Mouse (Mus musculus) limb, embryonic 12.5 days (tissue): ENCODE measurements at regions not wholly inside any gene's neighbourhood (a gene's known extent, or its start where the extent isn't known, plus 50 kb on each side); places are given as distances from the start of the nearest gene placed in this dataset.
A peak's percentile ranks its signal among the peaks of the same experiment; 100 is the strongest.

Experiments used
- ATAC-seq: fragments of 200-750 bp; cut with Nextera tagmentation; 2 replicates; pipeline ENCODE4 v1.8.0; 2017; ENCODE audit warnings: low read depth, moderate TSS enrichment; ENCODE audit not compliant: insufficient number of reproducible peaks, insufficient read depth, low FRiP score, low TSS enrichment
- H3K27ac ChIP-seq: fragments of 300-500 bp; sonication (generic); 2 replicates; pipeline ENCODE4 v1.5.1; 2016; ENCODE audit warnings: mild to moderate bottlenecking, moderate library complexity
- H3K27me3 ChIP-seq: fragments of 300-500 bp; sonication (generic); 2 replicates; pipeline ENCODE4 v1.6.1; 2016; ENCODE audit warnings: mild to moderate bottlenecking, moderate library complexity
- H3K36me3 ChIP-seq: fragments of 300-500 bp; sonication (generic); 2 replicates; pipeline ENCODE4 v1.6.1; 2016; ENCODE audit warnings: mild to moderate bottlenecking, moderate library complexity
- H3K4me1 ChIP-seq: fragments of 300-500 bp; sonication (generic); replicated peaks from 2 replicates; pipeline ENCODE4 v1.6.1; 2016
- H3K4me2 ChIP-seq: fragments of 300-500 bp; sonication (generic); 2 replicates; pipeline ENCODE4 v1.6.1; 2016; ENCODE audit warnings: mild to moderate bottlenecking, moderate library complexity
- H3K4me3 ChIP-seq: fragments of 300-500 bp; sonication (generic); replicated peaks from 2 replicates; pipeline ENCODE4 v1.5.1; 2016; ENCODE audit warnings: mild to moderate bottlenecking
- H3K9ac ChIP-seq: fragments of 300-500 bp; sonication (generic); replicated peaks from 2 replicates; pipeline ENCODE4 v1.6.1; 2016; ENCODE audit warnings: mild to moderate bottlenecking, moderate library complexity
- H3K9me3 ChIP-seq: fragments of 300-500 bp; sonication (generic); 2 replicates; pipeline ENCODE4 v1.6.1; 2016; ENCODE audit warnings: mild to moderate bottlenecking, moderate library complexity
- WGBS: fragments of 180-500 bp; shearing (Covaris S2); methylation state at CpG from one replicate; pipeline ENCODE4 v1.1.7; 2016; 5-methylcytosine and 5-hydroxymethylcytosine counted together

GRCm38 (mm10) chrX:57869648-57870047 is 152.9 kb upstream of the Zic3 start:
- Histone ChIP-seq H3K4me3 (no peak overlapping the region), H3K9ac (no peak overlapping the region), H3K36me3 (no peaks in the 10 kb centered on the region), H3K27me3 (no peaks in the 10 kb centered on the region), H3K9me3 (no peaks in the 10 kb centered on the region), H3K4me1 (no peaks in the 10 kb centered on the region), H3K4me2 (no peak overlapping the region), H3K27ac (no peak overlapping the region)
- no peak for ATAC-seq
- WGBS = 87% methylated on average over 5 of the region's 5 CpGs

DNA sequence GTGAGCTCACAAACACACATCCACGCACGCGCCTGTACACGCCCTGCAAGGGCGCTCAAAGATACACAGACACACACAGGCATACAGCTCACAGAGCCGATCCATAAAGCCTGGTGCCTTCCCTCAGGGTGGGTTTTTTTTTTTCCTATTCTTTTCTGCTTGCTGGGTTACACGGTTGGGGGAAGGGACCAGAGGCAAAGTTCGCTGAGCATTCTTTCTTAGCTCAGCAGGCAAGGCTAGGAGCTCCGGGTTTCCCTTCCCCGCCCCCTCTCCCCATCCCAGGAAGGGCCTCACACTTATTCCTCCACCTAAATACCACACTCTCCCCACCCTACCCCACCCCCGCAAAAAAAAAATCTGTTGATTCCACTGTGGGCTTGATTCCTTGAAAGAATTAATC is 105.8 kb upstream of the Zic3 start:
- Histone ChIP-seq H3K4me3 (no peak overlapping the region), H3K9me3 (no peaks in the 10 kb centered on the region), H3K36me3 (no peaks in the 10 kb centered on the region), H3K4me1 (no peaks in the 10 kb centered on the region; the same call in 1 of the 2 replicates), H3K9ac (no peak overlapping the region), H3K27ac (no peak overlapping the region), H3K27me3 (peaks cover 36% of the 10 kb centered on the region), H3K4me2 (peak overlapping the region; percentile 41)
- WGBS = 13% methylated on average over 11 of the region's 11 CpGs
- ATAC-seq = no peak

DNA sequence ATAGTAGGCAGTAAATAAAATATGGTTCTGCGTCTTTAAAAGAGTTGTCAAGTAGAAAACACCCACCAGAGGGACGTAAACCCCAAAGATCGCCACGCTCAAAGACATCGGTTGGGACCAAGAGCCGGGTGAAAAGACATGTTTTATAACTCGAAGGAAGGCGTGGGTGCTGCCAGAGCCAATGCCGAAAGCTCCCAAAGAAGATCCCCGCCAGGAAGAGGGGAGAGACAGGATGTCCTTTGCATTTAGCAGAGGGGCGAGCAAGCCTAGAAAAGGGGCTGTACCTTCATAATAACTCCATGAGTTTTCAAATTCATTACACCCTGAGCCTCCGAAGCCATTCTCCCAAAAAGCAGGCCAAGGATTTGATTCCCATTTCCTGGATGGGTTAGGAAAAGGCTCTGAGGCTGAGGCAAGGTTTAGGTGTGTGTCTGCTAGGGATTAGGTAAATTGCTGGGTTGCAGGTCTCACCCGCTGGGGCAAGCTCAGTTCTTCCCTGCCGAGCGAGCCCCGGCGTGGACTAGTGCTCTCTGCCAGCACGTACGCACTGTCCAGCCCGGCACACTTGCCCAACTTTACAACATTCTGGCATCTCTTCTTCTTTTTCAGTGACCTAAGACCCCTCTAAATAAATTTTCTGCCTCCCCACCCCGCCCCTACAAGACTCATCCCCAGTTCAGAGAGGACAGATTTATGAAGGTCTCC is 104.9 kb upstream of the Zic3 start:
- no peak for ATAC-seq
- Histone ChIP-seq H3K9ac (no peak overlapping the region), H3K9me3 (no peaks in the 10 kb centered on the region), H3K4me2 (peak overlapping the region; percentile 41), H3K4me3 (0 out of 2 replicates have a peak overlapping the region, but pooled peaks have one; percentile 4), H3K27ac (no peak overlapping the region), H3K36me3 (no peaks in the 10 kb centered on the region), H3K27me3 (peaks cover 45% of the 10 kb centered on the region), H3K4me1 (no peaks in the 10 kb centered on the region; the same call in 1 of the 2 replicates)
- 24% methylated on average over 21 of the region's 21 CpGs for WGBS

DNA sequence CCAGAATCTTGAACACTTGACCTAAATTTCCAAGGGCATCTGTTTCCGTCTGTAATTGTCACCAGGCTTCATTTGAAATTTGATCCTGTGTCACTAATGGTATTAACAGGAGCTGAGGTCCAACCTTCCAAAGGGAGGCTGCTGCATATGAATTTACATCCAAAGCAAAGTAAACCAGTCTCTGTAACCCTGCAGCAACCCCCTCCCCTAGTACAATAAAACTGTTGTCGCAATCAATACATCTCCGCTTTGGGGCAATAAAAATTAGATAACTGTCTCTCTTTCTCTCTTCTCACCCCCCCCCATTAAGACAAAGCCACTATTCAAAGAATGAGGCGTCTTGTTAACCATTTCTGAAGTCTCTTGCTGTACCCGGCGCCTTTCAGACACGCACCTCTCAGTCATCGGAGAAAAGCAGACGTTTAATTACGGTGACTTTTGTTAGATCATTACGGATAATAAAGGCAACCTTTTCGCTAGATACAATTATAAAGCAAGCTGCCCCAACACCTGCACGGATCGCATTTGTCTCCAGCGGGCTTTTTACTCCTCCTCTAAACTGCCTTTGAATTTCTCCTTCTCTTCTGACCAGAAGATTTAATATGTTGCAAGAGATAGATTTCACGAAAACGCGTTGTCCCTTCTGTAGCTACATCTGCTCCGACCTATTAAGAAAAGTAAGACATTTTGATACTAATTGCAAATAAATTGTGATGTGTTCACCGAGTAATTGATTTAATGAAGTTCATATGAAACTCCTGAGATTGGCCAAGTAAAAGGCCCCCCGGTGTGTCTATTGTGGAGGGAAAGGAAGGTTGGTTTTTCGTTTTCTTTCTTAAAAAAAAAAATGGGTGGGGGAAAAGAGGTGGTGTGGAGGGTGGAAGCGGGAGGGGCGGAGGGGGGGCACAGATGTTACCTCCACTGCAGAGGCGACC is 104.1 kb upstream of the Zic3 start:
- WGBS = 14% methylated on average over 25 of the region's 25 CpGs
- no peak overlapping the region for H3K9ac ChIP-seq
- no peak overlapping the region for H3K27ac ChIP-seq
- H3K4me1 ChIP-seq = no peaks in the 10 kb centered on the region; the same call in 1 of the 2 replicates
- H3K27me3 ChIP-seq = peaks cover 53% of the 10 kb centered on the region
- H3K36me3 ChIP-seq = no peaks in the 10 kb centered on the region
- no peak overlapping the region for H3K4me3 ChIP-seq
- no peak for ATAC-seq
- no peak overlapping the region for H3K4me2 ChIP-seq
- H3K9me3 ChIP-seq = no peaks in the 10 kb centered on the region

DNA sequence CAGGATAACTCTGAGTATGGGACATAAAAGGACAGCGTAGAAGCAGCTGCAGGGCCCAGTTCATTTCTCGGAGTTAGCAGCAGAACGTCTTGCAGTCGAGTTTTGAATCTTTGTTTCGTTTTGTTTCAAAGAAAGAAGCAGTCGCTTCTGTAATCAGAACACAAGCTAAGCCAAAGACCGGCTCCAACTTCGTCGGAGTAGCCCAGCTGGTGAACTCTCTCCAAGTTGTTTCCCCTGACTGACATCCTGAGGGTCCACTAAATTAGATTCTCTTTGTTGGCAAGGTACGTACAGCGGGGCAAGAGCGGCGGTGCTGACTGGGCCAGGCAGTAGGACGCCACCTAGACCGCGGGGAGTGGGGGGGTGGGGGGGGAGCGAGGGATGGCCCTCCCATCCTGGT is 102.6 kb upstream of the Zic3 start:
- H3K36me3 ChIP-seq = no peaks in the 10 kb centered on the region
- ATAC-seq = no peak
- WGBS = 23% methylated on average over 17 of the region's 17 CpGs
- H3K27ac ChIP-seq = no peak overlapping the region
- no peak overlapping the region for H3K9ac ChIP-seq
- H3K4me3 ChIP-seq = peak overlapping the region; percentile 21
- H3K4me2 ChIP-seq = peak overlapping the region; percentile 46
- peaks cover 57% of the 10 kb centered on the region for H3K27me3 ChIP-seq
- H3K9me3 ChIP-seq = no peaks in the 10 kb centered on the region
- H3K4me1 ChIP-seq = no peaks in the 10 kb centered on the region; the same call in 1 of the 2 replicates

GRCm38 (mm10) chrX:57920376-57920775 is 102.1 kb upstream of the Zic3 start:
- Histone ChIP-seq H3K9me3 (no peaks in the 10 kb centered on the region), H3K9ac (no peak overlapping the region), H3K4me3 (peak overlapping the region; percentile 21; the same call in 1 of the 2 replicates), H3K4me2 (peak overlapping the region; percentile 46), H3K36me3 (no peaks in the 10 kb centered on the region), H3K27ac (no peak overlapping the region), H3K4me1 (no peaks in the 10 kb centered on the region; the same call in 1 of the 2 replicates), H3K27me3 (peaks cover 57% of the 10 kb centered on the region)
- WGBS = 27% methylated on average over 18 of the region's 18 CpGs
- ATAC-seq = no peak

DNA sequence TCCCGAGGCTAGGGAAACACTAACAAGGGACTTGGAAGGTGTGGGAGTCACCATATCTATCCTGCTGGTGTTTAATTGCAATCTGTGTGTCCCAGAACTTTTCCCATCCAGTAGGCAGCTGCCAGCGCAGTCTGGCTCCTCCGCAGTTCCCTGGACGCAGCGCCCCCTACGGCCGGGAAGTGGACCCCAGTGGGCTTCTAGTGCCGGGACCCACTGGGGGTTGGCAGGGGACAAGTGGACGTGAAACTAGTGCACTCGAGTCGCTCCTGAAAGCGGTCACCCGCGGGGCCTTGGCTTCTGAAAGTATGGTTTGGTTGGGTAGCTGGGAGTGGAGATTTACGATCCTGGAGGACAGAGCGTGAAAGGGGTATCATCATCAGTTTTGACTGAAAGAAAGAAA is 101.2 kb upstream of the Zic3 start:
- H3K4me2 ChIP-seq = peak overlapping the region; percentile 46
- 16% methylated on average over 16 of the region's 16 CpGs for WGBS

DNA sequence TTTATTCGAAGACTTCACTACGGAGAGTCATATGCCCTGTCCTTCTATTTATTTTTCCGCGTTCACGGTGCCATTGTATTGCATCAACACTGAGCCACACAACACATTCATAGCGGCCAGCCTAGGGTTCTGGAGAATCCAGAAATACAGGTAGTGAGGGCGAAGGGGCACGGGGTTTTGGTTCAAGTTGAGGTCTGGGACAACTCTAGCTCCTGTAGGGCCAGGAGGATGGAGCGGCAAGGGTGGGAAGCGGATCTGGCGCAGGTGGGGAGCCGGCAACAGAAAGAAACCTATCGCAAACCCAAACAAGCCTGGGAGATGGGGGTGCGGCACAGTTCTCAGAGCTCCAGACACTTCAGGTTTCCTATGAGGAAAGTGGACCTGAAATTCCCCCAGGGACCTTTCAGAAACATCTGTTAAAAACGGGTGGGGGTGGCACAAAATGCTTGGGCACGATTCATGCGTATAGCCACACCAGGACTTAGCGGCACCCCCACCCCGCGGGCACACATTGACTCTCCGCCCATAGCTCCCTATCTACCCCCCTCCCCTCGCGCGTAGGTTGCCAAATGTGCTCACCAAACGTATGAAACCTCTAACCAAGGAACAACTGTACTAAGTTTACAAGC is 100.6 kb upstream of the Zic3 start:
- ATAC-seq = peak; percentile 12; the same call in 1 of the 2 replicates
- Histone ChIP-seq H3K27me3 (peaks cover 57% of the 10 kb centered on the region), H3K4me1 (no peaks in the 10 kb centered on the region; the same call in 1 of the 2 replicates), H3K9ac (no peak overlapping the region), H3K4me3 (no peak overlapping the region; the same call in 1 of the 2 replicates), H3K36me3 (no peaks in the 10 kb centered on the region), H3K27ac (no peak overlapping the region), H3K9me3 (no peaks in the 10 kb centered on the region), H3K4me2 (peak overlapping the region; percentile 46)
- WGBS = 17% methylated on average over 25 of the region's 25 CpGs

More for the DNA sequence above, 101.2 kb upstream of the Zic3 start:
- no peak for ATAC-seq
- no peak overlapping the region for H3K27ac ChIP-seq
- H3K9ac ChIP-seq = no peak overlapping the region
- no peak overlapping the region for H3K4me3 ChIP-seq
- H3K36me3 ChIP-seq = no peaks in the 10 kb centered on the region
- H3K27me3 ChIP-seq = peaks cover 57% of the 10 kb centered on the region
- no peaks in the 10 kb centered on the region; the same call in 1 of the 2 replicates for H3K4me1 ChIP-seq
- H3K9me3 ChIP-seq = no peaks in the 10 kb centered on the region

- Histone ChIP-seq H3K9me3 (no peaks in the 10 kb centered on the region), H3K4me2 (no peak overlapping the region), H3K27ac (no peak overlapping the region), H3K4me1 (no peaks in the 10 kb centered on the region; the same call in 1 of the 2 replicates), H3K36me3 (no peaks in the 10 kb centered on the region), H3K4me3 (no peak overlapping the region), H3K9ac (no peak overlapping the region), H3K27me3 (peaks cover 44% of the 10 kb centered on the region)
- 28% methylated on average over 5 of the region's 5 CpGs for WGBS
- no peak for ATAC-seq
These were observed 98.7 kb upstream of the Zic3 start for GRCm38 (mm10) chrX:57923836-57924235.

GRCm38 (mm10) chrX:57935621-57936020 is 86.9 kb upstream of the Zic3 start:
- no peak overlapping the region for H3K27ac ChIP-seq
- H3K4me3 ChIP-seq = no peak overlapping the region
- H3K4me2 ChIP-seq = no peak overlapping the region
- H3K9me3 ChIP-seq = no peaks in the 10 kb centered on the region
- H3K27me3 ChIP-seq = no peaks in the 10 kb centered on the region
- H3K9ac ChIP-seq = no peak overlapping the region
- 51% methylated on average over 3 of the region's 3 CpGs for WGBS
- no peak for ATAC-seq
- no peaks in the 10 kb centered on the region for H3K4me1 ChIP-seq
- no peaks in the 10 kb centered on the region for H3K36me3 ChIP-seq
